In genomic region chr10:76353986-76354385, GRCm38 (mm10) we compare ENCODE assay signal across 15 mouse cellular contexts. TPM values are rescaled to one million over a fixed set of nuclear protein-coding genes. Genes with fewer than 3 reads are reported as not detected.
DNase-seq lines count a peak whose midpoint lies in the region.
"Had no signal": no experiment of that assay in that cellular context is flagged by ENCODE, and none has a peak within 500 bp of the region (broad histone marks: within the 10 kb centered on the region; RNA-seq: fewer than 3 reads in every experiment).

No protein-coding gene starts in this region.

- peak; percentile 63 to 78 for DNase-seq in adrenal gland, adult (ENCODE audit: inconsistent age in 2 of 2, low spot score in 1 of 2)
- DNase-seq in adrenal gland, postnatal 4 days (ENCODE audit: low spot score in 2 of 2): no peak
- peak; percentile 31 for DNase-seq in adrenal gland, adult 8-10 months
- peak; percentile 51 for DNase-seq in adrenal gland, postnatal 25 days
- no peak for DNase-seq in frontal cortex, postnatal 36 days (ENCODE audit: low spot score in 2 of 2)
- no peak for DNase-seq in retina, embryonic 14.5 days (ENCODE audit: low spot score)
- DNase-seq: cerebellum, adult 18-20 months; cerebellum, adult 9-10 months; cerebellum, postnatal 14 days; gastrocnemius, postnatal 36 days; heart, adult 2 months; heart, postnatal 14 days; heart, postnatal 4 days; kidney, adult 18-20 months; kidney, adult 9 months had no signal

RNA-seq across cellular contexts. Expression of gene Dip2a, which starts 8.9 kb away (rescaled TPM):
- total RNA-seq in adrenal gland, postnatal 4 days (2021): 10 to 100 TPM; 39.8 to 42.4 TPM
- 10 to 100 TPM; 23.2 to 41.3 (median 31.9) TPM for total RNA-seq in adrenal gland, adult 8-10 months (2022)
- total RNA-seq in adrenal gland, postnatal 25 days (2021): 28.5 and 33.2 TPM in 2 replicates

Comparison
In these comparisons a context has a peak if more than half of its experiments do, and no peak if none do; other contexts are left out.
1. DNase-seq: peak in adrenal gland, adult (2 of 2), adrenal gland, adult 8-10 months (single experiment) and adrenal gland, postnatal 25 days (single experiment); none in adrenal gland, postnatal 4 days (0 of 2), frontal cortex, postnatal 36 days (0 of 2) and retina, embryonic 14.5 days (single experiment).